Mouse (Mus musculus) liver, postnatal 0 days (tissue): Measurements from ENCODE around the gene Clmn. TPM values are rescaled to one million over a fixed set of nuclear protein-coding genes. Genes with fewer than 3 reads are reported as not detected.

ENCODE experiments used
- ATAC-seq: fragments of 200-750 bp; cut with Nextera tagmentation; 2 replicates; pipeline ENCODE4 v1.8.0; 2017; ENCODE audit warnings: mild to moderate bottlenecking, moderate library complexity
- DNase-seq: peaks from one replicate; pipeline ENCODE4 v3.0.0-alpha.2; 2016
- H3K27ac ChIP-seq: fragments of 300-500 bp; sonication (generic); 2 replicates; pipeline ENCODE4 v1.5.1; 2014; ENCODE audit warnings: antibody characterized with exemption, moderate library complexity, mild to moderate bottlenecking, low read depth
- H3K27me3 ChIP-seq: fragments of 300-500 bp; sonication (generic); 2 replicates; pipeline ENCODE4 v1.6.1; 2014; ENCODE audit warnings: low read length, control low read depth, mixed read lengths; ENCODE audit not compliant: insufficient read depth
- H3K36me3 ChIP-seq: fragments of 300-500 bp; sonication (generic); replicated peaks from 2 replicates; pipeline ENCODE4 v1.6.1; 2014; ENCODE audit warnings: mild to moderate bottlenecking, control low read depth, low read length, moderate library complexity, mixed read lengths; ENCODE audit not compliant: insufficient read depth
- H3K4me1 ChIP-seq: fragments of 300-500 bp; sonication (generic); 2 replicates; pipeline ENCODE4 v1.6.1; 2014; ENCODE audit warnings: antibody characterized with exemption, mild to moderate bottlenecking, control low read depth; ENCODE audit not compliant: insufficient read depth
- H3K4me2 ChIP-seq: fragments of 300-500 bp; sonication (generic); 2 replicates; pipeline ENCODE4 v1.6.1; 2014; ENCODE audit warnings: low read depth, mild to moderate bottlenecking, low read length, moderate library complexity, mixed read lengths
- H3K4me3 ChIP-seq: fragments of 300-500 bp; sonication (generic); 2 replicates; pipeline ENCODE4 v1.5.1; 2014; ENCODE audit warnings: low read depth, low read length
- H3K9ac ChIP-seq: fragments of 300-500 bp; sonication (generic); replicated peaks from 2 replicates; pipeline ENCODE4 v1.6.1; 2014; ENCODE audit warnings: mild to moderate bottlenecking, moderate library complexity
- H3K9me3 ChIP-seq: fragments of 300-500 bp; sonication (generic); 2 replicates; pipeline ENCODE4 v1.6.1; 2016; ENCODE audit warnings: mild to moderate bottlenecking, control low read depth, low read length, mixed read lengths
- CTCF ChIP-seq: sonication (generic); IDR thresholded peaks from 2 replicates; pipeline ENCODE4 v1.5.1; 2016; ENCODE audit warnings: antibody characterized with exemption, low read depth
- EP300 ChIP-seq: IDR thresholded peaks from 2 replicates; pipeline ENCODE4 v1.6.1; 2016; ENCODE audit warnings: antibody characterized with exemption, low read depth, mild to moderate bottlenecking
- WGBS: fragments of 180-500 bp; shearing (Covaris S2); extraction: QIAGEN DNeasy Blood & Tissue Kit; methylation state at CpG from one replicate; pipeline ENCODE4 v1.1.7; 2014; ENCODE audit not compliant: insufficient replicate concordance; 5-methylcytosine and 5-hydroxymethylcytosine counted together
- polyA plus RNA-seq: library from polyadenylated mRNA; unstranded; fragments of >200 nt; fragmentation: Nextera tagmentation; extraction: Ambion mirVana; gene quantifications from 2 replicates; pipeline ENCODE4 v1.2.1, GENCODE M21; 2015

The Clmn gene
- polyA plus RNA-seq, 1 experiment from 2014 or later = 1.9 TPM

GRCm38 (mm10) chr12:104899161-104899560 lies 34.3 kb upstream of the Clmn start:
- H3K9ac ChIP-seq = no peak overlapping the region
- no peaks in the 10 kb centered on the region for H3K36me3 ChIP-seq
- peaks cover 6% of the 10 kb centered on the region for H3K4me1 ChIP-seq
- ATAC-seq (no peak), DNase-seq (no peak)
- TF ChIP-seq EP300 (no peak), CTCF (no peak)
- WGBS = 51% methylated on average over 11 of the region's 11 CpGs
- no peak overlapping the region for H3K27ac ChIP-seq
- no peak overlapping the region for H3K4me2 ChIP-seq
- H3K9me3 ChIP-seq = no peaks in the 10 kb centered on the region; the same call in 1 of the 2 replicates
- no peak overlapping the region for H3K4me3 ChIP-seq
- H3K27me3 ChIP-seq = no peaks in the 10 kb centered on the region

- 53% methylated on average over 9 of the region's 9 CpGs for WGBS
- Histone ChIP-seq H3K9me3 (no peaks in the 10 kb centered on the region; the same call in 1 of the 2 replicates), H3K36me3 (no peaks in the 10 kb centered on the region), H3K27me3 (no peaks in the 10 kb centered on the region), H3K9ac (no peak overlapping the region), H3K27ac (no peak overlapping the region), H3K4me3 (no peak overlapping the region), H3K4me2 (no peak overlapping the region), H3K4me1 (peaks cover 6% of the 10 kb centered on the region)
- peak; percentile 29 for DNase-seq
- TF ChIP-seq CTCF = peak; percentile 42
- no peak for TF ChIP-seq EP300
- peak; percentile 71 for ATAC-seq
Observed at GRCm38 (mm10) chr12:104898718-104899117, 33.8 kb upstream of the Clmn start.

GRCm38 (mm10) chr12:104897051-104897618 lies 32.3 kb upstream of the Clmn start:
- DNase-seq = no peak
- peak; percentile 20; the same call in 1 of the 2 replicates for ATAC-seq
- Histone ChIP-seq H3K27ac (no peak overlapping the region), H3K27me3 (no peaks in the 10 kb centered on the region), H3K4me2 (no peak overlapping the region), H3K9me3 (no peaks in the 10 kb centered on the region; the same call in 1 of the 2 replicates), H3K36me3 (no peaks in the 10 kb centered on the region), H3K9ac (no peak overlapping the region), H3K4me1 (peaks cover 6% of the 10 kb centered on the region), H3K4me3 (no peak overlapping the region)
- 57% methylated on average over 8 of the region's 8 CpGs for WGBS
- TF ChIP-seq CTCF (no peak), EP300 (no peak)

- TF ChIP-seq CTCF (no peak), EP300 (no peak)
- Histone ChIP-seq H3K4me2 (no peak overlapping the region), H3K9ac (no peak overlapping the region), H3K27ac (no peak overlapping the region), H3K27me3 (no peaks in the 10 kb centered on the region), H3K4me3 (no peak overlapping the region), H3K9me3 (no peaks in the 10 kb centered on the region; the same call in 1 of the 2 replicates), H3K36me3 (no peaks in the 10 kb centered on the region), H3K4me1 (peaks cover 6% of the 10 kb centered on the region)
- 60% methylated on average over 16 of the region's 16 CpGs for WGBS
- DNase-seq = no peak
- peak; percentile 8; the same call in 1 of the 2 replicates for ATAC-seq
Observed at GRCm38 (mm10) chr12:104896640-104897039, 31.8 kb upstream of the Clmn start.

- 84% methylated on average over 3 of the region's 3 CpGs for WGBS
- no peaks in the 10 kb centered on the region for H3K27me3 ChIP-seq
- DNase-seq = no peak
Observed at GRCm38 (mm10) chr12:104892245-104892644, 27.4 kb upstream of the Clmn start.

GRCm38 (mm10) chr12:104890066-104890465 lies 25.2 kb upstream of the Clmn start:
- TF ChIP-seq CTCF (no peak), EP300 (no peak)
- Histone ChIP-seq H3K9me3 (no peaks in the 10 kb centered on the region; the same call in 1 of the 2 replicates), H3K27ac (no peak overlapping the region), H3K36me3 (no peaks in the 10 kb centered on the region), H3K4me1 (no peaks in the 10 kb centered on the region), H3K27me3 (no peaks in the 10 kb centered on the region), H3K4me3 (no peak overlapping the region), H3K9ac (no peak overlapping the region), H3K4me2 (no peak overlapping the region)
- DNase-seq (no peak), ATAC-seq (no peak)
- WGBS = 81% methylated on average over 8 of the region's 8 CpGs

More at GRCm38 (mm10) chr12:104892245-104892644, 27.4 kb upstream of the Clmn start:
- ATAC-seq = no peak
- Histone ChIP-seq H3K9ac (no peak overlapping the region), H3K36me3 (no peaks in the 10 kb centered on the region), H3K4me2 (no peak overlapping the region), H3K27ac (no peak overlapping the region), H3K4me1 (peaks cover 6% of the 10 kb centered on the region), H3K9me3 (no peaks in the 10 kb centered on the region; the same call in 1 of the 2 replicates), H3K4me3 (no peak overlapping the region)
- TF ChIP-seq EP300 (no peak), CTCF (no peak)
